Mouse (Mus musculus): Measurements from ENCODE around the gene Fam43b.
"Not testable (repeated sequence)": the region's sequence is repeated elsewhere in the genome, so short reads cannot be mapped to it uniquely, and the experiment has no call there.

Gene Fam43b

DNA sequence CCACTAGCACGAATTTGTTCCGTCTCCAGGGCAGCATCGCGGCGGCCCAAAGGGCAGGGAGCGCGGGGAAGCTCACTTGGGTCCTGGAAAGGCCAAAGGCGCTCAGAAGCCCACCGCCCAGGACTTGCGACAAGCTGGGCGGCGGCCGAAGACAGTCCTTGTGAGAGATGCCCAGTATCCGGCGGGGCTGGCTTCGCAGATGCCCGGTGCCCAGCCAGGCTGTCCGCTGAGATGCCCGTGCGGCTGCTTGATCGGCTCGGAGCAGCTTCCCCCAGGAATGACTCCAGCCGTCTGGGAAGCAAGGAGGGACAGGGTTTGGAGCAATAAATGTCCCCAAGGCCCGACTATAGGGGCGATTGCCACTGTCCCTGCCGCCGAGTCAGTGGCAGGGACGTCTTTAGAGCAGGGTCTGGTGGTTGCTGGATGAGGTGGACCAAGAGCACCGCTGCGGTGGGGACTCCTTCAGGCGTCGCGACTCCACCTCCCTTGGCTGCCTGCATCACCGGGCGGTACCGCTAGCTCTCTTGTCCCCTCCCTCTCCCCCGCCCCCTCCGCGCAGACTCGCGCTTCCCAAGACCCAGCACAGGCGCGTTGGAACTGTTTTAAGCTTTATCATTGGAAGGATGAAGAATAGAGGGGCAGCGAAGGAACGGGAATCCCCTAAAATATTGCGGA is at the start of gene Fam43b:
TSS of gene Fam43b (minus strand) at position 558 of the 675 bp plus-strand sequence.
- DNase-seq = no peak

GRCm38 (mm10) chr4:138444941-138445340 is 48.6 kb upstream of the Fam43b start:
- DNase-seq = no peak

DNA sequence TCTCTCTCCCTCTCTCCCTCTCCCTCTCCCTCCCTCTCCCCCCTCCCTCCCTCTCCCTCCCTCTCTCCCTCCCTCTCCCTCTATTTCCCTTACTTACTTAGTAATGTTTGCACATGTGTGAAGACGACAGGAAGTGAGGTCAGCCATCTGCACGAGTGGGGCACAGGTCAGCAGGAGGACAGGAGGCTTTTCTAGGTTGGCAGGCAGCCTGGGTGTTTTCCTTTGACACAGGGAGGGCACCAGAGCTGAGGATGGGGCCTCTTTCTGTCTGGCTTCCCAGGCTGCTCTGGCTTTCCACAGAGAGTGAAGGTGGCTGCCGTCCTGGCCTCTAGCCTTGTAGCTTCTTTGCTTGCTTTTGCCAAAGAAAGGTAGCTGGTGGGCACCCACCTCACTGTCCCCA is 43.7 kb upstream of the Fam43b start:
- no peak for DNase-seq

GRCm38 (mm10) chr4:138434347-138435316 is 38.3 kb upstream of the Fam43b start, which contains the start of gene Mul1:
Gene Mul1 (plus strand): TSS chr4:138434671.
- DNase-seq = peak; percentile 95

- no peak for DNase-seq
These were observed 35.0 kb upstream of the Fam43b start for GRCm38 (mm10) chr4:138431340-138431739.

DNA sequence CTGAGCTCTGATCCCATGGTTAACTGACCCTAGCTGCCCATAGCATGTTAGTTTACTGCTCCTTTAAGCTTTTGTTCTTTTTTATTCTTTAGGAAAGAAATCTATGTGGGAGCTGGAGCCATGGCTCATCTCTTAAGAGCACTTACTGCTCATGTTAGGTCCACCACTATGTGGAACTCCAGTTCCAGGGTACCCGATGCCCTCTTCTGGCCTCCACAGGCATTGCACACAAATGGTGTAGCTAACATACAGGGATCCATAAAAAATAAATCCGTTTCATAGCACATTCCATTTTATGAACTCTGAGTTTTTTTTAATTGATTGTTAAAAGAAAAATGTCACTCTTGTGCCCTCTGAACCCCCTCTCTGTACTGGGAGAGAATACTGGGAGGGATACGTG is 33.5 kb upstream of the Fam43b start:
- peak in 1 of 2 experiments; percentile 65 for DNase-seq

GRCm38 (mm10) chr4:138426778-138427705 is 30.7 kb upstream of the Fam43b start:
- peak; percentile 77 to 90 for DNase-seq

- not testable (repeated sequence) for DNase-seq
These were observed 29.3 kb upstream of the Fam43b start for GRCm38 (mm10) chr4:138425604-138426003.

DNA sequence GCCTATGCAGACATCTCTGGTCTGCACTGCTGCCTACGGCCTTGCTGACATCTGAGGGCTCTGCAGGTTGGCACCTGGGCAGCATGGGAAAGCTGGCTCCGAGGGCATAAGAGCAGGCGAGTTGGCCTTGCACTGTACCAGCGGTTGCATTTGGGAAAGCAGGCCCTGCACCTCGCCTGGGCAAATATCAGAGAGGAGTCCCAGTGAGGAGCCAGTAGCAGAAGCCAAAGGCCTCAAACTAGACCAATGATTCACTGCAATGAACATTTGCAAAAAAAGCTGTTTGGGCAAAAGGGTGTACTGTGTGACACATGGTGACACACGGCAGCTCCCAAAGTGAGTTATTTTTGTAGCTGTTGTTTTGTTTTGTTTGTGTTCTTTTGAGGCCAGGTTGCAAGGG is 28.7 kb upstream of the Fam43b start:
- DNase-seq = no peak

GRCm38 (mm10) chr4:138418340-138418957 is 22.1 kb upstream of the Fam43b start:
- DNase-seq = no peak

DNA sequence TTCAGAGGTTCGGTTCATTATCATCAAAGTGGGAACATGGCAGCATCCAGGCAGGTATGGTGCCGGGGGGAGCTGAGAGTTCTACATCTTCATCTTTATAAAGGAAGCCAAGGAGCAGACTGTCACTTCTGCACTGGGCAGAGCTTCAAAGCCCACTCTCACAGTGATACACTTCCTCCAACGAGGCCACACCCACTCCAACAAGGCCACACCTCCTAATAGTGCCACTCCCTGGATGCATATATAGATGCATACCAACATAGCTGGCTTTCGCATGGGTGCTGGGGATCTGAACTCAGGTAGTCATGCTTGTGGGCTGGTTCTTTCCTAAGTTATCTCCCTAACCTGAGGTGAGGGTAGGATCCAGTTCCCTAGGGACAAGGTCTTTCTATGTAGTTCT is 21.6 kb upstream of the Fam43b start:
- DNase-seq = no peak

GRCm38 (mm10) chr4:138416414-138416813 is 20.1 kb upstream of the Fam43b start:
- no peak for DNase-seq

- DNase-seq = no peak
These were observed 19.7 kb upstream of the Fam43b start for GRCm38 (mm10) chr4:138415991-138416390.

DNA sequence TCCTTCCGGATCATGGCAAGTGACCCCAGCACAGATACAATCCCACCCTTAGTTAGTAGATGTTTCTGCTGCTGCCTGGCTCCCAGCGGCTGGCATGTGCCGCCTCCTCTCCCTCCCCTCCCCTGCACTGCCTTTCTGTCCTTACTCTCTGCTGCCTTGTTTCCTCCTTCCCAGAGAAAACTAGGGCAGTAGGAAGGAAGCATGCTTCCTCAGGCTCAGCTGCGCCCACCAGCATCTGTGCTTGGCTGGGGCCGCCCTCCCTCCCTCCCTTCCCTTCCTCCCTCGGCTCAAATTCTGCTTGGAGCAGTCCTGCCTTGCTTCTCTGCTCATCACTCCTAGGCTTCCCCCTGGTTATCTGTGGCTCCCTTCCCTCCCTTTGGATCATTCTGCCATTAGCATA is 18.4 kb upstream of the Fam43b start:
- no peak for DNase-seq

GRCm38 (mm10) chr4:138411504-138412121 is 15.3 kb upstream of the Fam43b start:
- DNase-seq = no peak

- DNase-seq = no peak
These were observed 14.7 kb upstream of the Fam43b start for GRCm38 (mm10) chr4:138411011-138411410.

DNA sequence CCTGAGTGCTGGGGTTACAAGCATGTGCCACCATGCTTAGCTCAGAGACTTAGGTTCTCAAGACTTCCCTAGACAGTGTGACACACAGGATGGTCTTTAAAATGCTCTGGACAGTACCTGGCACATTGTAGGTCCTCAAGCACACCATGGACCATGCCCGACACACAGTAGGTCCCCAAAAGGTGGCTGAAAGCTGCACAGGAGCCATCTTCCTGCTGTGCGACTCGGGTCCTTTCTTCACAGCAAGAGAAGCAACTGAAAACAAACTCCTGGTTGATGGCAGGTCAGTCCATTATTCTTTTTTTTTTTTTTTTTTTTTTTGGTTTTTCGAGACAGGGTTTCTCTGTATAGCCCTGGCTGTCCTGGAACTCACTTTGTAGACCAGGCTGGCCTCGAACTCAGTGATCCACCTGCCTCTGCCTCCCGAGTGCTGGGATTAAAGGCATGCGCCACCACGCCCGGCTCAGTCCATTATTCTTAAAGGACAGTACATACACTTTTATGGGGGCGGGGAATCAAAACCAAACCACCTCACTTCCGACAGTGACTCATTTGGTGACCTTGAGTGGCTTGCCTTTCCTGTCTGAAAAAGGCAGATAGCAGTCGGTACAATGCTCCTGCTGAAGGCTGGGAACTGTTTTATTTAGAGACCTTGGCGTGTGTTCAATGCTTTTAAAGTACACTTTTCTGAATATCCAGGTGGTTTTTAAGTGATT is 11.3 kb upstream of the Fam43b start:
- no peak for DNase-seq

- peak; percentile 33 to 73 for DNase-seq
These were observed 8.5 kb upstream of the Fam43b start for GRCm38 (mm10) chr4:138404806-138405205.

DNA sequence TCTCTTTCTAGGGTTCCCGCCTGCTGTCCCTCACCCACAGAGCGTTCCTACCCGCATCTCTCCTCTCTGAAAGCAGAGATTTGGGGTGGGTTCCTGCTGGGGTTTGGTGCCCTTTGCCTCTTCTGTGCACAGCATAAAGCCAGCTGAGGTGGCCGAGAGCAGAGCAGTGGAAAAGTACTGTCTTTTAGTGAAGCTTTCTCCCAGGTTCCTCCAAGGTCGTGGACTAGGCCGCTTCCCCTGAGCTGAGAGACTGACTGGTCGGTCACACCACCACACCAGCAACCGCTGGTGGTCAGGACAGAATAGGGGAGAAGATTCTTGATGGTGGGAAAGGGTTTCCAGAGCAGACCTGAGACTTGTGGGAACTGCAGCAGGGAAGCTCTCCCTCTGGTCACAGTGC is 383 bp upstream of the Fam43b start:
- DNase-seq = no peak

DNA sequence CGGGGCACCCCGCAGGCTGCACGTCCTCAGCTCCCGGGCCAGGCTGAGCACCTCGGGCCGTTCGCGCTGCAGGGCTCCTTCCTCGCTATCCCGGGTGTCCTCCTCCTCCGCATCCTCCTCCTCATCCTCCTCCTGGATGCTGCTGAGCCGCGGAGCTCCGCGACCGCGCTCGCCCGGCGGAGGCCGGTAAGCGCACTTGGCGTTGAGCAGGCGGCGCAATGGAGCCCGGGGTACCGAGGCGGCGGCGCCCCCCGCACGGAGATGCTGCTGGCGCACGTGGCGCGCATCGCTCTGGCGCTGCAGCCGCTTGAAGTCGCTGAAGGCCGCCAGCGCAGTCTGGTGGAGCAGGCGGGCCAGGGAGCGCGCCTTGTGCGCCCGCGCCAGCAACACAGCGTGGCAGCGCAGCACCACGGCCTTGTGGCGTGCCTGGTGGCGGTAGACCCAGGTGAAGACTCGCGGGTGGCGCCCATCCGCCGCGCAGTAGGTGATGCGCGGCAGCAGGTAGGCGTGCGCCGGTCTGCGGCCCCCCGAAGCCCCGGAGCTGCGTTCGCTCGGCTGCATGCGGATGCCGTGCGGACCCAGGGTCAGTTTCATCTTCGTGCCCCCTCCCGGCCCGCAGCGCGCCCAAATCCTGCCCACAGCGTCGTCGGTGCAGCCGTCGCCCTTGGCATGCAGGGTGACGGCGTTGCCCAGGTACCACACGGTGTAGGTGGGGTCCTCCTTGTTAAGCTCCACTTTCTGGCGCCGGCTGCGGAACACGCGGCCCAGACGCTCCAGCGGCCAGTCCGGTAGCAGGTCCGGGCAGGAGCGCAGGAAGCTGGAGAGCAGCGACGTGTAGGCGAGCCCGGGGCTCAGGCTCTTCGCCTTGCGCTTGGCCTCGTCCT is 999 bp downstream of the Fam43b start:
- DNase-seq = no peak
